Mouse (Mus musculus): Measurements from ENCODE around the gene Pla2g4c. TPM values are rescaled to one million over a fixed set of nuclear protein-coding genes. Genes with fewer than 3 reads are reported as not detected.
A peak's percentile ranks its signal among the peaks of the same experiment; 100 is the strongest.
"Not testable (repeated sequence)": the region's sequence is repeated elsewhere in the genome, so short reads cannot be mapped to it uniquely, and the experiment has no call there.

Pla2g4c gene
- 1.1 and 1.6 TPM in 2 replicates for polyA plus RNA-seq (2014; fragmentation: Nextera tagmentation; extraction: Ambion mirVana)

DNA sequence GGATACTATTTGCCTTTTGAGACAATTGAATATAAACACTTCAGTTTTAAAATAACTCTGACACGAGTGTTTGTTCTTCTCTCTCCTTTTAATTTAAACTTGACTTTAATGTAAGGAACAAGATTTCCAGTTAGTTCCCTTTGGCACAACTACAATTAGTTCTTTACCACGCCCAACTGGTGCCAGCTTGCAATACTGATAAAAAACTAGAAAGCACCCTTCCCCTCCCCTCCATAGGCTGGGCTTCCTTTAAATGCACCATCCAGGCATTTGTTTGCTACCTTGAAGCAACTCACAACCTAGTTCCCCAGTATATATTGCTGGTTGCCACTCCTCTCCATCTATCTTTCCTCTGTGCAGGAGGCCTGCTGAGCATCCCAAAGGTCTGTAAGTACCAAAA lies at the start of gene Pla2g4c:
Gene Pla2g4c (plus strand): TSS at position 340 of the 400 bp plus-strand sequence.
- Histone ChIP-seq H3K4me2 (ENCODE audit: low read depth, low read length) (no peak within 1 kb of the TSS), H3K4me1 (ENCODE audit: control insufficient read depth, insufficient read depth, low read length) (no peaks in the 10 kb centered on the region), H3K27me3 (ENCODE audit: control insufficient read depth, insufficient read depth, low read length) (no peaks in the 10 kb centered on the region), H3K36me3 (replicated peaks; ENCODE audit: control insufficient read depth, insufficient read depth, low read depth, low read length) (no peaks in the 10 kb centered on the region), H3K9me3 (replicated peaks; ENCODE audit: control insufficient read depth, low read length) (no peaks in the 10 kb centered on the region), H3K9ac (replicated peaks; ENCODE audit: low read length) (no peak within 1 kb of the TSS), H3K4me3 (ENCODE audit: low read depth, low read length) (no peak within 1 kb of the TSS), H3K27ac (replicated peaks; ENCODE audit: low read depth, low read length) (no peak within 1 kb of the TSS)
- 86% methylated on average over 2 of the region's 2 CpGs for WGBS
- no peak for ATAC-seq (replicated peaks; ENCODE audit: insufficient number of reproducible peaks, low FRiP score, low TSS enrichment, low read depth)
- DNase-seq (ENCODE audit: low spot score), result no peak

DNA sequence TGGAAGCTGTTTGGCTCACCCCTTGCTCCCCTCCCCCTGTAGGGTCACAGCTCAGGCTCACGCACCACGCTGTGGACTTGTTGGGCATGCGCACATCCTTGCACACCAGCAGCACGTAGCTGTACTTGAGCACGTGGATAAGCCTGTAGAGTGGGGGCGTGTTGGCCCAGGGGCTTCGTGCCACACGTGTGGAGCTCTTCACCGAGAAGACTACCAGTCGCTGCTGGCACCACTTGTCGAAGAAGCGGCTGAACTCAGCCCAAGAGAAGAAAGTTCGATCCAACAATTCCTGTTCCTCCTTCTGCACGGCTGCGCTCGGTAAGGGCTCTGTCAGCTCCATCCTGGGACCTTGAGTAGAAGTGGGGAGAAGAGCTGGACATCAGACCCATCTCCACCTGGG lies 47.4 kb upstream of the Pla2g4c start, which contains the start of gene Lig1:
Gene Lig1 (plus strand): TSS at position 203 of the 400 bp plus-strand sequence.
- H3K36me3 ChIP-seq (replicated peaks; ENCODE audit: control insufficient read depth, insufficient read depth, low read depth, low read length), result peaks cover 3% of the 10 kb centered on the region
- peak within 1 kb of the TSS; percentile 57 for H3K4me3 ChIP-seq (ENCODE audit: low read depth, low read length)
- H3K9ac ChIP-seq (replicated peaks; ENCODE audit: low read length), result peak within 1 kb of the TSS; percentile 76
- no peak for DNase-seq (ENCODE audit: low spot score)
- H3K9me3 ChIP-seq (replicated peaks; ENCODE audit: control insufficient read depth, low read length), result no peaks in the 10 kb centered on the region
- no peak for ATAC-seq (replicated peaks; ENCODE audit: insufficient number of reproducible peaks, low FRiP score, low TSS enrichment, low read depth)
- WGBS, result 97% methylated on average over 16 of the region's 16 CpGs
- H3K27ac ChIP-seq (replicated peaks; ENCODE audit: low read depth, low read length), result peak within 1 kb of the TSS; percentile 83; the same call in 1 of the 2 replicates
- H3K27me3 ChIP-seq (ENCODE audit: control insufficient read depth, insufficient read depth, low read length), result no peaks in the 10 kb centered on the region
- no peaks in the 10 kb centered on the region for H3K4me1 ChIP-seq (ENCODE audit: control insufficient read depth, insufficient read depth, low read length)
- H3K4me2 ChIP-seq (ENCODE audit: low read depth, low read length), result peak within 1 kb of the TSS; percentile 46

DNA sequence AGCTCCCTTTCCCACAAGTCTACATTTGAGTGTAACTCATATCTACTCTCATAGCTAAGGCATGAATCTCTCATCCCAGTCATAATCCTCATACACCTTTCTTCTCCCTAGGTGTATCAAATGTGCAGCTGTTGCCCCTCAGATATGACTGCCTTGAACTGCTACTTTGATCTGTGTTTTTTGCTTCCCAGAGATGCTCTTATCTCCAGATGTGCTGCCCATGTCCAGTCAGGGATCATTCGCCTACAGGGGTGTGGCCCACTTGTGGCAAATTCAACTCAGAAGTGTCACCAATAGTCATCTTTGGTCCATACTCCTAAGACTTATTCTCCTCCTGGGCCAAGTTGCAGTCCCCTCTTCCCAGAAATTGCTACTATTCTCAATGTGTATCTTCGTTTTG lies 46.6 kb upstream of the Pla2g4c start:
- H3K9me3 ChIP-seq (replicated peaks; ENCODE audit: control insufficient read depth, low read length), result no peaks in the 10 kb centered on the region
- ATAC-seq (replicated peaks; ENCODE audit: insufficient number of reproducible peaks, low FRiP score, low TSS enrichment, low read depth) (no peak), DNase-seq (ENCODE audit: low spot score) (no peak)
- H3K4me2 ChIP-seq (ENCODE audit: low read depth, low read length), result peak overlapping the region; percentile 46
- H3K36me3 ChIP-seq (replicated peaks; ENCODE audit: control insufficient read depth, insufficient read depth, low read depth, low read length), result peaks cover 3% of the 10 kb centered on the region
- H3K9ac ChIP-seq (replicated peaks; ENCODE audit: low read length), result peak overlapping the region; percentile 76
- H3K27me3 ChIP-seq (ENCODE audit: control insufficient read depth, insufficient read depth, low read length), result no peaks in the 10 kb centered on the region
- 32% methylated on average over 2 of the region's 2 CpGs for WGBS
- no peak overlapping the region for H3K27ac ChIP-seq (replicated peaks; ENCODE audit: low read depth, low read length)
- H3K4me1 ChIP-seq (ENCODE audit: control insufficient read depth, insufficient read depth, low read length), result no peaks in the 10 kb centered on the region
- peak overlapping the region; percentile 57 for H3K4me3 ChIP-seq (ENCODE audit: low read depth, low read length)

DNA sequence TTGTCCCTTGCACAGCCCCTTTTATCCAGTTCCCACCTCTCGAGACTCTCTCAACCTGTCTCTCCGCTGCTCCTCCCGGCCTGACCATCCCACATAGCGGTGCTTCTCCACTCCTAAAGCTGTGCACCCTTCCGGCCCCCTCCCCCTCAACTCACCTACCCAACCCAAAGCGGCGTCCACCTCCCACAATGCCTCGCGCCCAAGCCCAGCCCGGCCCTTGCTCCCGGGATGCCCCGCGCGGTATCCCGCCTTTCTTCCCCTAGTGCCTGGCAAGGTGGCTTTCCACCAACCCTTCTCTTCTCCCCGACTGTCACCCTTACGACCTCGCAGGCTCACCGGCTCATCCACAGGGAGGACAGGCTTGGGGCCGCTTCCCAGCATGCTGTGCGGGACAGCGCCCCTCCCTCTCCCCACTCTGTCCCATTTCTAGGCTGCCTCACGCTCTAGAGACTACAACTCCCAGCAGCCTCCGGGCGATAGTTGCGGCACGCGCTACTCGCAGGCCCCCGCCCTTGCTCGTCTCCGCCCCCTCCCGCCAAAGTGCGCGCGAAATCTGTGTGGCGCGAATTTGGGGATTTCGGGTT lies 46.1 kb upstream of the Pla2g4c start, which contains the start of gene Zswim9:
Gene Zswim9 (minus strand): TSS at position 414 of the 584 bp plus-strand sequence.
- no peaks in the 10 kb centered on the region for H3K27me3 ChIP-seq (ENCODE audit: control insufficient read depth, insufficient read depth, low read length)
- H3K27ac ChIP-seq (replicated peaks; ENCODE audit: low read depth, low read length), result peak within 1 kb of the TSS; percentile 83
- under 1% methylated on average over 39 of the region's 39 CpGs for WGBS
- no peaks in the 10 kb centered on the region for H3K9me3 ChIP-seq (replicated peaks; ENCODE audit: control insufficient read depth, low read length)
- H3K4me2 ChIP-seq (ENCODE audit: low read depth, low read length), result peak within 1 kb of the TSS; percentile 46
- peak; percentile 97 for ATAC-seq (replicated peaks; ENCODE audit: insufficient number of reproducible peaks, low FRiP score, low TSS enrichment, low read depth)
- H3K36me3 ChIP-seq (replicated peaks; ENCODE audit: control insufficient read depth, insufficient read depth, low read depth, low read length), result peaks cover 3% of the 10 kb centered on the region
- H3K9ac ChIP-seq (replicated peaks; ENCODE audit: low read length), result peak within 1 kb of the TSS; percentile 76
- peak within 1 kb of the TSS; percentile 57 for H3K4me3 ChIP-seq (ENCODE audit: low read depth, low read length)
- no peaks in the 10 kb centered on the region for H3K4me1 ChIP-seq (ENCODE audit: control insufficient read depth, insufficient read depth, low read length)
- DNase-seq (ENCODE audit: low spot score), result peak; percentile 97

DNA sequence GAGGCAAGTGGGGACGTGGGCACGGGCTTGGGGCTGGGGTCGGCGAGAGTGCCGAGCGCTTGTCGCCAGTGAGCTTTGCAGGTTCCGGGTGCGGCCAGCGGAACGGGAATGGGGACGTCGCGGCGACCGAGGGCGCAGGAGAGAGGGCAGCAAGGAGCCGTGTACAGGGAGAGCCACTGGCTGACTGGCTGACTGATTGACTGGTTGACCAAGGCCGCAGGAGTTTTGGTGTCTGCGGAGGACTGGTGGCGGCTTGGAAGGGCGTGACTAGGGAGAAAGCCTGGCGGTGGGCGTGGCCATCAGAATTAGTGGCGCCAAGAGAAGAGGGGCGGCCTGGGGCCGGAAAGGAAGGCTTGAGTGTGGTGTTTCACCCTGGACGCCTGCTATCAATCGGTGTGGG lies 45.5 kb upstream of the Pla2g4c start:
- peak overlapping the region; percentile 57 for H3K4me3 ChIP-seq (ENCODE audit: low read depth, low read length)
- H3K9ac ChIP-seq (replicated peaks; ENCODE audit: low read length); DNase-seq (ENCODE audit: low spot score); H3K36me3 ChIP-seq (replicated peaks; ENCODE audit: control insufficient read depth, insufficient read depth, low read depth, low read length); H3K4me2 ChIP-seq (ENCODE audit: low read depth, low read length); H3K9me3 ChIP-seq (replicated peaks; ENCODE audit: control insufficient read depth, low read length); H3K27me3 ChIP-seq (ENCODE audit: control insufficient read depth, insufficient read depth, low read length); H3K27ac ChIP-seq (replicated peaks; ENCODE audit: low read depth, low read length); H3K4me1 ChIP-seq (ENCODE audit: control insufficient read depth, insufficient read depth, low read length): not testable (repeated sequence)
- WGBS, result 0% methylated on average over 11 of the region's 29 CpGs
- peak; percentile 78 for ATAC-seq (replicated peaks; ENCODE audit: insufficient number of reproducible peaks, low FRiP score, low TSS enrichment, low read depth)

DNA sequence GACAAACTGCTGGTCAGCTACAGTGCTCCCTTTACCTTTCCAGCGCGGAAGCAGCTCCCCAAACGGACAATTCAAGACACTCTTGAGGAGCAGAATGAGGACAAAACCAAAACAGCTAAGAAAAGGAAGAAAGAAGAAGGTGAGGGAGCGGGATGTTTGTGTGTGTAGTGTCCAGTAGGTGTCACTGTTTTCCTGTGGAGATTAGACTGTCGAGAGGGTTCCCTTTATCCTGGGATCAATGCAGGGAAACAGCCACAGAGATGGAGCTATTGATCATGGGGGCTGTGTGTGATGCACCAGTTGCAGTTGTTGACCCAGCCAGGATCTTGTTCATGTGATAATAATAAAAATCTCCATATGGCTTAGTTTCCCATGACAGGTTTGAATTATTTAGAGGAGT lies 35.8 kb upstream of the Pla2g4c start:
- WGBS, result 52% methylated on average over 5 of the region's 5 CpGs
- Histone ChIP-seq H3K27ac (replicated peaks; ENCODE audit: low read depth, low read length) (no peak overlapping the region), H3K36me3 (replicated peaks; ENCODE audit: control insufficient read depth, insufficient read depth, low read depth, low read length) (peaks cover 7% of the 10 kb centered on the region), H3K4me1 (ENCODE audit: control insufficient read depth, insufficient read depth, low read length) (no peaks in the 10 kb centered on the region), H3K27me3 (ENCODE audit: control insufficient read depth, insufficient read depth, low read length) (no peaks in the 10 kb centered on the region), H3K9me3 (replicated peaks; ENCODE audit: control insufficient read depth, low read length) (no peaks in the 10 kb centered on the region), H3K4me3 (ENCODE audit: low read depth, low read length) (no peak overlapping the region), H3K4me2 (ENCODE audit: low read depth, low read length) (no peak overlapping the region), H3K9ac (replicated peaks; ENCODE audit: low read length) (no peak overlapping the region)
- DNase-seq (ENCODE audit: low spot score) (peak; percentile 59), ATAC-seq (replicated peaks; ENCODE audit: insufficient number of reproducible peaks, low FRiP score, low TSS enrichment, low read depth) (peak; percentile 65; the same call in 1 of the 2 replicates)

DNA sequence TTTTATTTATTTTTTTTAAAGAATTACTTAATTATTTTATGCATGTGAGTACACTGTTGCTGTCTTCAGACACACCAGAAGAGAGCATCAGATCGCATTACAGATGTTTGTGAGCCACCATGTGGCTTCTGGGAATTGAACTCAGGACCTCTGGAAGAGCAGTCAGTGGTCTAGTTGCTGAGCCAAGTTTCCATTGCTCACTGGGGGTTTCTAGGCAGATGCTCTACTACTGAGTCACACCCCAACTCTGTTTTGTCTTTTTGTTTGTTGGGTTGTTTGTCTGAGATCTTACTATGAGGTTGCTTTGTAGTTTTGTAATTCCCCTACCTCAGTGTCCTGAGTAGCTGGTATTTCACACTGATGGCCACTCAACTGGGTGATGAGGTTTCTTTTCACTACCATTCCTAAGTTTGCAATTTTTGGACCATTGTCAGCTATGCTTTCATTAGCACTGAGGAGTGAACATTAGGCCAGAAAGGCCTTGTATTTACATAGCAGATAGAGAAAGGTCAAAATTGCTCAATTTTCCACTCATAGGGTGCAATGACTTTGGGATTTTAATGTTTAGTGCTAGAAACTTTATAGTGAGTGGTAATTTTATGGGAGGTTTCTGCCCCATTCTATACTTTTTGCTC lies 34.3 kb upstream of the Pla2g4c start:
- 87% methylated on average over 1 of the region's 1 CpGs for WGBS
- Histone ChIP-seq H3K36me3 (replicated peaks; ENCODE audit: control insufficient read depth, insufficient read depth, low read depth, low read length) (peaks cover 5% of the 10 kb centered on the region), H3K4me2 (ENCODE audit: low read depth, low read length) (no peak overlapping the region), H3K27ac (replicated peaks; ENCODE audit: low read depth, low read length) (no peak overlapping the region), H3K4me1 (ENCODE audit: control insufficient read depth, insufficient read depth, low read length) (no peaks in the 10 kb centered on the region), H3K27me3 (ENCODE audit: control insufficient read depth, insufficient read depth, low read length) (no peaks in the 10 kb centered on the region), H3K9ac (replicated peaks; ENCODE audit: low read length) (no peak overlapping the region), H3K4me3 (ENCODE audit: low read depth, low read length) (no peak overlapping the region), H3K9me3 (replicated peaks; ENCODE audit: control insufficient read depth, low read length) (no peaks in the 10 kb centered on the region)
- ATAC-seq (replicated peaks; ENCODE audit: insufficient number of reproducible peaks, low FRiP score, low TSS enrichment, low read depth) (no peak), DNase-seq (ENCODE audit: low spot score) (no peak)

DNA sequence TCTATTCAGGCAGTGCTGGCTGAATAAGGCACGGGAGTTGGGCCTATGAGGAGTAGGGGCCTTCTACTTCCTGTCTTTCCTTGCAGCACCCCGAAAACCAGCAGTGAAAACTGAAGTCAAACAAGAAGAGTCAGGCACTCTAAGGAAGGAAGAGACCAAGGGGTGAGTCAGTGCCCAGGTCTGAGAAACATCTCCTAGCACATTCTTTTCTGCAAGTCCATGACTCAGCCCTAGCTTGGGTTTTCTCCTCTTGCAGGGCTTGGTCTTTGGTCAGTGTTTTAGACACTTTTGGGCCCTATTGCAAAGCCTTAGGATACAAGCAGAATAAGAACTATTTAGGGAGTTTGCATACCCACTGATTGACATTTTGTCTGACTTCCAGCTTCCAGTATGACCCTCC lies 33.1 kb upstream of the Pla2g4c start:
- Histone ChIP-seq H3K4me2 (ENCODE audit: low read depth, low read length) (no peak overlapping the region), H3K36me3 (replicated peaks; ENCODE audit: control insufficient read depth, insufficient read depth, low read depth, low read length) (peaks cover 3% of the 10 kb centered on the region), H3K9ac (replicated peaks; ENCODE audit: low read length) (no peak overlapping the region), H3K4me3 (ENCODE audit: low read depth, low read length) (no peak overlapping the region), H3K9me3 (replicated peaks; ENCODE audit: control insufficient read depth, low read length) (no peaks in the 10 kb centered on the region), H3K27ac (replicated peaks; ENCODE audit: low read depth, low read length) (no peak overlapping the region), H3K27me3 (ENCODE audit: control insufficient read depth, insufficient read depth, low read length) (no peaks in the 10 kb centered on the region), H3K4me1 (ENCODE audit: control insufficient read depth, insufficient read depth, low read length) (no peaks in the 10 kb centered on the region)
- WGBS, result 95% methylated on average over 2 of the region's 2 CpGs
- DNase-seq (ENCODE audit: low spot score) (no peak), ATAC-seq (replicated peaks; ENCODE audit: insufficient number of reproducible peaks, low FRiP score, low TSS enrichment, low read depth) (no peak)
